Mouse (Mus musculus): ENCODE data around the gene Esp22. TPM values are rescaled to one million over a fixed set of nuclear protein-coding genes. Genes with fewer than 3 reads are reported as not detected.
"Not testable (repeated sequence)": the region's sequence is repeated elsewhere in the genome, so short reads cannot be mapped to it uniquely, and the experiment has no call there.

Gene Esp22
- polyA plus RNA-seq (2014; fragmentation: Nextera tagmentation; extraction: Ambion mirVana) = not detected in 2 replicates

DNA sequence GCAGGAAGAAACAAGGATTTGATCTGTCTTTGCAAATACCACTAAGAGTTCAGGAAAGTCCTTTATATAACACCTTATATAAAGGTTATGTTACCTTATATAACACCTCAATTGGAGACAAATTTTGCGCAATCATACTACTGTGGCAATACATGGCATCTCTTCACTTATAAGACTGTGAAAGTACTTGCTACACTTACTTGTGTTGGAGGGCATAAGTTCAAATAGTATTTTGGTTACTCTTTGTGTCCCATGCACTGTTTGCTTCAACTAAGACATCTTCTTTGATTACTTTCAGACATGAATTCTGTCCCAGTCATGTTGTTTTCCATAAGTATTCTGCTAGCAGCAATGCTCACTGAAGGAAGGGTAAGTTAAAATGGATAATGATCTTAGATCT lies at the start of gene Esp22:
Gene Esp22 (plus strand): TSS at position 301 of the 400 bp plus-strand sequence.
- H3K4me3 ChIP-seq (ENCODE audit: low read depth, low read length) = no peak within 1 kb of the TSS
- ATAC-seq (ENCODE audit: insufficient read depth) (no peak), DNase-seq (no peak)
- H3K27ac ChIP-seq (ENCODE audit: low read depth) = no peak within 1 kb of the TSS
- no peaks in the 10 kb centered on the region for H3K4me1 ChIP-seq (ENCODE audit: insufficient read depth)
- WGBS = 93% methylated on average over 1 of the region's 1 CpGs
- no peak for TF ChIP-seq CTCF (IDR thresholded peaks at IDR 0.05; ENCODE audit: low read depth)
- H3K27me3 ChIP-seq (ENCODE audit: insufficient read depth, low read length) = no peaks in the 10 kb centered on the region
- H3K36me3 ChIP-seq (ENCODE audit: insufficient read depth) = no peaks in the 10 kb centered on the region
- H3K9me3 ChIP-seq (ENCODE audit: low read depth, low read length) = no peaks in the 10 kb centered on the region; the same call in 1 of the 2 replicates
- H3K9ac ChIP-seq = no peak within 1 kb of the TSS
- H3K4me2 ChIP-seq = no peak within 1 kb of the TSS

DNA sequence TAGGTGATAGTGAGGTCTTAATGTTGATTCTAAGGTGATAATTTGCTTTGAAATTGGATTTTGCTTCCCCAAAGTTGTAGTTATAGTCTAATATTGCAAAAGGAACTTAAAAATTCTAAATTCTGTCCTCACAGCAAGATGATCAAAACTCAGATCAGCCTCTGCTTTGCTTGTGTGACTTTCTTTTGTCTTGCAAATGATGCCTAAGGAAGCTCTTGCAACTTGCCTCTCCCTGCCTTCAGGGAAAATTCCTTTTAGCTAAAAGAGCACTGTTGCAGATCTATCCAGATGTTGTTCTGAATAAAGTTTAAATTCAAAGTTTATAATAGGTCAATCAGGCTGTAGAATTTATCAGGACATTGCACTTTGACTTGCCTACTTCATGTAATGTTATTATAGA lies 31.5 kb upstream of the Esp22 start:
- H3K9ac ChIP-seq = no peak overlapping the region
- no peaks in the 10 kb centered on the region for H3K27me3 ChIP-seq (ENCODE audit: insufficient read depth, low read length)
- H3K9me3 ChIP-seq (ENCODE audit: low read depth, low read length) = no peaks in the 10 kb centered on the region; the same call in 1 of the 2 replicates
- TF ChIP-seq CTCF (IDR thresholded peaks at IDR 0.05; ENCODE audit: low read depth) = no peak
- H3K4me1 ChIP-seq (ENCODE audit: insufficient read depth) = no peaks in the 10 kb centered on the region
- H3K4me3 ChIP-seq (ENCODE audit: low read depth, low read length) = no peak overlapping the region
- no peak for ATAC-seq (ENCODE audit: insufficient read depth)
- no peak overlapping the region for H3K4me2 ChIP-seq
- DNase-seq = no peak
- no peak overlapping the region for H3K27ac ChIP-seq (ENCODE audit: low read depth)
- no peaks in the 10 kb centered on the region for H3K36me3 ChIP-seq (ENCODE audit: insufficient read depth)

DNA sequence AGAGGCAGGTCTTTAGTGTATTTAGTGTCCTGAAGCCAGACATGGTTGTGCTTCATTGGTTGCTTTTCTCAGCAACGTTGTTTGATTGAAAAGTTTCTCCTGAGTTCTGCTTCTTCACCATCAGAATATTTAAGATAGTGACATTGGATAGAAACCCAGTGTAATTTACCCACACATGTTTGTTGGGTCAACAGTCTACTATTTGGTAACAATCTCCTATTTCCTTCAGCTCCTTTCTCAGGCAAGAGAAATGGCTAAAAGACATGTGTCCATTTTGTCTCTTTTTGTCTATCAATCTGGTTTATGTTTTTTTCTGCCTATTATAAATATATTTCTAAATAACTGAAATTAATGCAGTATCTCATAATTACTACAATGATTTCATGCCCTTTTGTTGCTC lies 18.2 kb upstream of the Esp22 start, which contains the start of gene Esp23:
Gene Esp23 (minus strand): TSS at position 101 of the 400 bp plus-strand sequence.
- DNase-seq = no peak
- Histone ChIP-seq H3K4me1 (ENCODE audit: insufficient read depth) (no peaks in the 10 kb centered on the region), H3K4me2 (no peak within 1 kb of the TSS), H3K4me3 (ENCODE audit: low read depth, low read length) (no peak within 1 kb of the TSS), H3K9ac (no peak within 1 kb of the TSS), H3K27me3 (ENCODE audit: insufficient read depth, low read length) (no peaks in the 10 kb centered on the region), H3K27ac (ENCODE audit: low read depth) (no peak within 1 kb of the TSS), H3K36me3 (ENCODE audit: insufficient read depth) (no peaks in the 10 kb centered on the region), H3K9me3 (ENCODE audit: low read depth, low read length) (no peaks in the 10 kb centered on the region)
- TF ChIP-seq CTCF (IDR thresholded peaks at IDR 0.05; ENCODE audit: low read depth) = no peak
- 41% methylated on average over 1 of the region's 1 CpGs for WGBS
- ATAC-seq (ENCODE audit: insufficient read depth) = no peak

DNA sequence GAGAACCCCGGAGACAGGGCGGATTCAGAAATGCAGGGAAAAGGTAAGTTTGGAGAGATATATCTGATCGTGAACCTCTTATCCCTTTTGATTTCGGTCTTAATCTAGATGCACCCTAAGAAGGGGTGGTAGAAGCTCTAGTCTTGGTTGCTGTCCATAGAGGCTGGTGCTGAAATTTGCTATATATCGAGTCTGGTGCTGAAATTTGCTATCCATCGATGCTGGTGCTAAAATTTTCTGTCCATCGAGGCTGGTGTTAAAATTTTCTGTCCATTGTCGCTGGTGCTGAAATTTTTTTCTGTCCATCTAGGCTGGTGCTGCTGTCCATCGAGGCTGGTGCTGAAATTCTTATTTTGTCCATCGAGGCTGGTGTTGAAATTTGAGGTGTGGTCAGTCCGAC lies 12.0 kb downstream of the Esp22 start:
- not testable (repeated sequence) for H3K4me3 ChIP-seq (ENCODE audit: low read depth, low read length); H3K9me3 ChIP-seq (ENCODE audit: low read depth, low read length); H3K27me3 ChIP-seq (ENCODE audit: insufficient read depth, low read length); H3K9ac ChIP-seq; H3K27ac ChIP-seq (ENCODE audit: low read depth); H3K4me2 ChIP-seq; H3K36me3 ChIP-seq (ENCODE audit: insufficient read depth); ATAC-seq (ENCODE audit: insufficient read depth); H3K4me1 ChIP-seq (ENCODE audit: insufficient read depth)
- DNase-seq = peak; percentile 42
- 71% methylated on average over 11 of the region's 11 CpGs for WGBS

DNA sequence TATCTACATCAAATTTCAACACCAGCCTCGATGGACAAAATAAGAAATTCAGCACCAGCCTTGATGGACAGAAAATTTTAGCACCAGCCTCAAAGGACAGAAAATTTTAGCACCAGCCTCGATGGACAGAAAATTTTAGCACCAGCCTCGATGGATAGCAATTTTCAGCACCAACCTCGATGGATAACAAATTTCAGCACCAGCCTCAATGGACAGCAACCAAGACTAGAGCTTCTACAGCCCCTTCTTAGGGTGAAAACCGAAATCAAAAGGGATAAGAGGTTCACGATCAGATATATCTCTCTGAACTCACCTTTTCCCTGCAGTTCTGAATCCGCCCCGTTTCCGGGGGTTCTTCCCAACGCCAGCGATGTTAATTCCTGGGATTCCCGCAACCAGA lies 34.0 kb downstream of the Esp22 start:
- H3K9ac ChIP-seq; H3K4me2 ChIP-seq; H3K36me3 ChIP-seq (ENCODE audit: insufficient read depth); H3K27ac ChIP-seq (ENCODE audit: low read depth); H3K4me3 ChIP-seq (ENCODE audit: low read depth, low read length); H3K9me3 ChIP-seq (ENCODE audit: low read depth, low read length); ATAC-seq (ENCODE audit: insufficient read depth); H3K27me3 ChIP-seq (ENCODE audit: insufficient read depth, low read length); H3K4me1 ChIP-seq (ENCODE audit: insufficient read depth): not testable (repeated sequence)
- 65% methylated on average over 12 of the region's 12 CpGs for WGBS
- peak; percentile 2 for DNase-seq

Other genes starting within 250 kb of the Esp22 start
- gene Esp24, start 58.6 kb upstream of the Esp22 start, polyA plus RNA-seq (2014; fragmentation: Nextera tagmentation; extraction: Ambion mirVana) = not detected in 2 replicates
- gene Gm21903, start 52.0 kb upstream of the Esp22 start, polyA plus RNA-seq (2014; fragmentation: Nextera tagmentation; extraction: Ambion mirVana) = not detected in 2 replicates
- not detected in 2 replicates for gene Esp23, start 18.3 kb upstream of the Esp22 start, polyA plus RNA-seq (2014; fragmentation: Nextera tagmentation; extraction: Ambion mirVana)

All from lung, embryonic 14.5 days (tissue).